Mouse (Mus musculus) MEL (cell line): ENCODE results near the gene Gtf2ird1. TPM values are rescaled to one million over a fixed set of nuclear protein-coding genes. Genes with fewer than 3 reads are reported as not detected.

Experiments used
- DNase-seq: peaks from one replicate; pipeline ENCODE4 v3.0.0; 2011; ENCODE audit warnings: low read depth, low spot score
- H3K27ac ChIP-seq: 2 replicates; pipeline ENCODE4 v1.5.1; 2012; ENCODE audit warnings: low read depth, mild to moderate bottlenecking, control low read depth, low read length, moderate library complexity; ENCODE audit not compliant: control insufficient read depth
- H3K27me3 ChIP-seq, 2 experiments: fragments of 150-350 bp in 1 of 2; sonication (generic) in 1 of 2; 2 replicates each; pipeline ENCODE4 v1.6.1; 2012; ENCODE audit warnings: low read length in 2 of 2, mild to moderate bottlenecking in 2 of 2, improper control_type of control experiment in 1 of 2, moderate library complexity in 1 of 2; ENCODE audit not compliant: insufficient read depth in 2 of 2, control insufficient read depth in 1 of 2
- H3K36me3 ChIP-seq, 2 experiments: 2 replicates each; pipeline ENCODE4 v1.6.1; 2012 to 2014; ENCODE audit warnings: low read length in 2 of 2, improper control_type of control experiment in 1 of 2, inconsistent platforms in 1 of 2, mild to moderate bottlenecking in 1 of 2; ENCODE audit not compliant: insufficient read depth in 2 of 2, control insufficient read depth in 1 of 2
- H3K4me1 ChIP-seq, 2 experiments: fragments of 150-350 bp in 1 of 2; sonication (generic) in 1 of 2; 2 replicates each; pipeline ENCODE4 v1.6.1; 2012; ENCODE audit warnings: low read length in 2 of 2, improper control_type of control experiment in 1 of 2, mild to moderate bottlenecking in 1 of 2; ENCODE audit not compliant: insufficient read depth in 2 of 2, control insufficient read depth in 1 of 2
- H3K4me3 ChIP-seq, 2 experiments: fragments of 150-350 bp in 1 of 2; sonication (generic) in 1 of 2; 2 replicates each; pipeline ENCODE4 v1.5.1; 2012; ENCODE audit warnings: low read depth in 2 of 2, low read length in 2 of 2, mild to moderate bottlenecking in 2 of 2, moderate library complexity in 2 of 2, control low read depth in 1 of 2, improper control_type of control experiment in 1 of 2; ENCODE audit not compliant: control insufficient read depth in 1 of 2, insufficient read depth in 1 of 2
- H3K79me2 ChIP-seq: 2 replicates; pipeline ENCODE4 v1.6.1; 2012; ENCODE audit warnings: mild to moderate bottlenecking, low read length, moderate library complexity; ENCODE audit not compliant: control insufficient read depth, poor library complexity, insufficient read depth
- H3K9ac ChIP-seq: 2 replicates; pipeline ENCODE4 v1.6.1; 2012; ENCODE audit warnings: low read depth, mild to moderate bottlenecking, control low read depth, low read length, moderate library complexity; ENCODE audit not compliant: control insufficient read depth, poor library complexity, severe bottlenecking
- H3K9me3 ChIP-seq: fragments of 150-350 bp; sonication (generic); replicated peaks from 2 replicates; pipeline ENCODE4 v1.6.1; 2012; ENCODE audit warnings: mild to moderate bottlenecking, low read length, improper control_type of control experiment, moderate library complexity; ENCODE audit not compliant: insufficient read depth
- EP300 ChIP-seq, 2 experiments: IDR thresholded peaks; 2 replicates each; pipeline ENCODE4 v1.6.1; 2011; ENCODE audit warnings: improper control_type of control experiment in 2 of 2, low read length in 2 of 2, low read depth in 1 of 2, mild to moderate bottlenecking in 1 of 2
- ETS1 ChIP-seq: IDR thresholded peaks from 2 replicates; pipeline ENCODE4 v1.6.1; 2012; ENCODE audit warnings: low read depth, mild to moderate bottlenecking, inconsistent platforms, low read length, improper control_type of control experiment, moderate library complexity
- GABPA ChIP-seq: IDR thresholded peaks from 2 replicates; pipeline ENCODE4 v1.6.1; 2012; ENCODE audit warnings: low read depth, mild to moderate bottlenecking, inconsistent platforms, low read length, improper control_type of control experiment, moderate library complexity
- GATA1 ChIP-seq: IDR thresholded peaks from 2 replicates; pipeline ENCODE4 v1.6.1; 2011; ENCODE audit warnings: low read depth, low read length, improper control_type of control experiment
- JUND ChIP-seq: IDR thresholded peaks from 2 replicates; pipeline ENCODE4 v1.6.1; 2011; ENCODE audit warnings: low read depth, mild to moderate bottlenecking, improper control_type of control experiment, low read length
- MXI1 ChIP-seq: IDR thresholded peaks from 2 replicates; pipeline ENCODE4 v1.6.1; 2011; ENCODE audit warnings: mild to moderate bottlenecking, low read depth, low read length, improper control_type of control experiment
- MYC ChIP-seq: IDR thresholded peaks from 2 replicates; pipeline ENCODE4 v1.6.1; 2011; ENCODE audit warnings: low read depth, mild to moderate bottlenecking, low read length, improper control_type of control experiment, moderate library complexity
- NRF1 ChIP-seq: IDR thresholded peaks from 2 replicates; pipeline ENCODE4 v1.6.1; 2014; ENCODE audit warnings: low read depth, mild to moderate bottlenecking, inconsistent platforms, low read length, improper control_type of control experiment, moderate library complexity; ENCODE audit not compliant: poor library complexity, insufficient read depth, severe bottlenecking
- POLR2A ChIP-seq, 2 experiments: IDR thresholded peaks; 2 replicates each; pipeline ENCODE4 v1.6.1; 2011 to 2012; ENCODE audit warnings: low read length in 2 of 2, mild to moderate bottlenecking in 2 of 2, control low read depth in 1 of 2, improper control_type of control experiment in 1 of 2, low read depth in 1 of 2, moderate library complexity in 1 of 2; ENCODE audit not compliant: control insufficient read depth in 1 of 2, insufficient read depth in 1 of 2, poor library complexity in 1 of 2
- POLR2AphosphoS5 ChIP-seq: IDR thresholded peaks from 2 replicates; pipeline ENCODE4 v1.6.1; 2012; ENCODE audit warnings: low read depth, borderline replicate concordance, mild to moderate bottlenecking, inconsistent platforms, low read length, moderate library complexity, mixed read lengths
- RAD21 ChIP-seq: IDR thresholded peaks from 2 replicates; pipeline ENCODE4 v1.6.1; 2011; ENCODE audit warnings: mild to moderate bottlenecking, low read depth, low read length, improper control_type of control experiment
- SMC3 ChIP-seq: IDR thresholded peaks from 2 replicates; pipeline ENCODE4 v1.6.1; 2011; ENCODE audit warnings: low read depth, low read length, improper control_type of control experiment
- TAL1 ChIP-seq: IDR thresholded peaks from 2 replicates; pipeline ENCODE4 v1.6.1; 2012; ENCODE audit warnings: mild to moderate bottlenecking, inconsistent platforms, low read length, moderate library complexity, mixed read lengths
- TBP ChIP-seq: IDR thresholded peaks from 2 replicates; pipeline ENCODE4 v1.8.0; 2011; ENCODE audit warnings: low read depth, low read length, improper control_type of control experiment
- UBTF ChIP-seq: IDR thresholded peaks from 2 replicates; pipeline ENCODE4 v1.6.1; 2012; ENCODE audit warnings: low read depth, mild to moderate bottlenecking, inconsistent platforms, low read length, improper control_type of control experiment, moderate library complexity, borderline replicate concordance; ENCODE audit not compliant: insufficient read depth
- USF2 ChIP-seq, 2 experiments: IDR thresholded peaks; 2 replicates each; pipeline ENCODE4 v1.6.1; 2011 to 2012; ENCODE audit warnings: improper control_type of control experiment in 2 of 2, low read length in 2 of 2, borderline replicate concordance in 1 of 2, inconsistent platforms in 1 of 2, low read depth in 1 of 2, mild to moderate bottlenecking in 1 of 2; ENCODE audit not compliant: insufficient read depth in 1 of 2
- polyA plus RNA-seq, 2 experiments: library from polyadenylated mRNA; stranded (reverse) in 1 of 2; unstranded in 1 of 2; fragments of >175 nt in 1 of 2; fragments of >200 nt in 1 of 2; gene quantifications; 2 replicates each; pipeline versions ENCODE4 v1.2.1 to v1.2.4; 2012; ENCODE audit warnings: low replicate concordance in 2 of 2, low read depth in 1 of 2; ENCODE audit not compliant: insufficient read length in 2 of 2, insufficient read depth in 1 of 2, missing spikeins in 1 of 2
- total RNA-seq: library from RNA; depleted of rRNA; stranded (reverse); fragments of 300-350 nt; gene quantifications from 2 replicates; pipeline ENCODE4 v1.2.3, GENCODE M21; 2012

Gene Gtf2ird1
- total and polyA plus RNA-seq, 3 experiments: 15.2 to 54.7 TPM; not detected in 1

DNA sequence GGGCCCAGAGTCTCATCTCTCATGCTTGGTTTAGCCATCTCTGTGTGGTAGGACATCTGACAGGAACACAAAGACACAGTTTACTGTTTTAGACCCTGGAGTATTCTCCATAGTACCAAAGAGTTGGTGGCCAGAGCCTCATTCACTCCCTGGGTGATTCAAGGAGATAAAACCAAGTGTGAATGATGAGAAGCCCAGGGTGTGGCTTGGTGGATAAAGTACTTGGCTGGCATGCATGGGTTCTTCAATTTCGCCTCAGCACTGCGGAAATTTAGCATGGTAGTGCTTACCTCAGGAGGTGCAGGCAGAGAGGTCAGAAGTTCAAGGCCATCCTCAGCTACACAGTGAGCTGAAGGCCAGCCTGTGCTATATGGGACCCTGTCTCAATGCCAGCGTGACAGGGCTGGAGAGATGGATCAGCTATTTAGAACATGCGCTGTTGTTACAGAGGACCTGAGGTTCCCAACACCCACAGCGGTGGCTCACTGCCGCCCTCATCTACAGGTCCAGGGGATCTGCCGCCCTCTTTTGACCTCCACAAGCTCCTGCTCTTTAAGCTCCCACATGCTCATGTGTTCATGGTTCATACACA is 13.1 kb upstream of the Gtf2ird1 start:
- TF ChIP-seq TBP: peak; percentile 61; the same call in 1 of the 2 replicates
- TF ChIP-seq EP300 (IDR thresholded peaks at IDR 0.05; ENCODE audit: low read depth in 1 of 2, low read length in 2 of 2): no peak
- no peak overlapping the region for H3K27ac ChIP-seq
- no peaks in the 10 kb centered on the region for H3K4me1 ChIP-seq

DNA sequence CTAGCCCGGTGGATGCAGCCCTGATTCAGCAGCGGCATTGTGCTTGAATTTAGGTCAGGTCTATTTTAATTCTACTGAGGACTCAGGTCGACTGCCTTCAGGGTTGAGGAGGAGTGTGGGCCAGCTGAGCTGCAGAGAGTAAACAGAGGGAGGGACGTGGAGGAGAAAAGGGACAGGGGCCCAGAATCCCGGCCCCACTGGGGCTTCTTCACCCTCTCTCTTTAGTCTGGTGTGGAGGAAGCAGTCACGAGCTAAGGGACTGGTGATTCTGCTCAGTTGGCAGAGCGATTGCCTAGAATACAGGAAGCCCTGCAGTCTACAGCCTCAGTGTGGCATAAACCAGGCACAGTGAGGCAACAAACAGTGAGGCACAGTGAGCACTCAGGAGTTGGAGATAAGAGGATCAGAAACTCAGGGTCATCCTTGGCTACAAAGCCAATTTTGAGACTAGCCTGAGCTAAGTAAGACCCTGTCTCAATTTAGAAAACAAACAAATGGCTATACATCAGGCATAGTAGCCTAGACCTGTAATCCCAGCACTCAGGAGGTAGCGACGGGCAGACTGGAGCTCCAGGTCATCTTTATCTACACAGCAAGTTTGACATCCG is 11.7 kb upstream of the Gtf2ird1 start:
- Histone ChIP-seq H3K79me2 (no peaks in the 10 kb centered on the region), H3K9me3 (no peaks in the 10 kb centered on the region), H3K27ac (no peak overlapping the region), H3K4me1 (no peaks in the 10 kb centered on the region), H3K4me3 (no peak overlapping the region), H3K36me3 (no peaks in the 10 kb centered on the region), H3K9ac (no peak overlapping the region), H3K27me3 (no peaks in the 10 kb centered on the region)
- TF ChIP-seq NRF1 (no peak), SMC3 (no peak), MXI1 (no peak), ETS1 (no peak), JUND (no peak), GATA1 (no peak), POLR2AphosphoS5 (no peak), MYC (no peak), POLR2A (IDR thresholded peaks at IDR 0.05; ENCODE audit: control insufficient read depth in 1 of 2, insufficient read depth in 1 of 2, low read depth in 1 of 2, low read length in 2 of 2, poor library complexity in 1 of 2) (no peak), TAL1 (no peak), RAD21 (no peak), USF2 (IDR thresholded peaks at IDR 0.05; ENCODE audit: borderline replicate concordance in 1 of 2, insufficient read depth in 1 of 2, low read depth in 1 of 2, low read length in 2 of 2) (no peak), UBTF (no peak), GABPA (no peak)
- no peak for DNase-seq

More for the DNA sequence above, 13.1 kb upstream of the Gtf2ird1 start:
- Histone ChIP-seq H3K9me3 (no peaks in the 10 kb centered on the region), H3K27me3 (no peaks in the 10 kb centered on the region), H3K36me3 (no peaks in the 10 kb centered on the region), H3K4me3 (no peak overlapping the region), H3K79me2 (no peaks in the 10 kb centered on the region), H3K9ac (no peak overlapping the region)
- no peak for DNase-seq
